Mouse (Mus musculus): Measurements from ENCODE around the gene Asb11.

Gene Asb11

GRCm38 (mm10) chrX:164445601-164446000 lies 8.8 kb downstream of the Asb11 start:
- DNase-seq (ENCODE audit: low spot score): no peak

DNA sequence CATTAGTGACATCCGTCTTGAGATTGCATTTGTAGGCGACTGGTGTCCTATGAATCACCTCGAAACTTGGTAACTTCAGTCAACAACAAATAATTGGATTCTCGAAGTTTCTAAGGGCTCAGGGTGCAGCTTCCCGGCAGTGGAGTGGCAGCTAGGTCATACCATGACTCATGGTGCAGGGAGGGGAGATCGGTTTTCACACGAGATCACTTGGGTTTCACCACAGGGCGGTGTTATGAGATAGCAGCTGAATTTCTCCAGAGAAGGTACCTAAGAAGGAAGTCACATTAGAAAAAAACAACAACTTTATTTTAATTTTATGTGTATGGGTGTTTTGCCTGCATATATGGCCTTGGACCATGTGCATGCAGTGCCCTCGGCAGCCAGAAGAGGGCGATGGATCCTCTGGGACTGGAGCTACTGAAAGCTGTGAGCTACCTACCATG lies 9.3 kb downstream of the Asb11 start:
- no peak for DNase-seq (ENCODE audit: low spot score)

DNA sequence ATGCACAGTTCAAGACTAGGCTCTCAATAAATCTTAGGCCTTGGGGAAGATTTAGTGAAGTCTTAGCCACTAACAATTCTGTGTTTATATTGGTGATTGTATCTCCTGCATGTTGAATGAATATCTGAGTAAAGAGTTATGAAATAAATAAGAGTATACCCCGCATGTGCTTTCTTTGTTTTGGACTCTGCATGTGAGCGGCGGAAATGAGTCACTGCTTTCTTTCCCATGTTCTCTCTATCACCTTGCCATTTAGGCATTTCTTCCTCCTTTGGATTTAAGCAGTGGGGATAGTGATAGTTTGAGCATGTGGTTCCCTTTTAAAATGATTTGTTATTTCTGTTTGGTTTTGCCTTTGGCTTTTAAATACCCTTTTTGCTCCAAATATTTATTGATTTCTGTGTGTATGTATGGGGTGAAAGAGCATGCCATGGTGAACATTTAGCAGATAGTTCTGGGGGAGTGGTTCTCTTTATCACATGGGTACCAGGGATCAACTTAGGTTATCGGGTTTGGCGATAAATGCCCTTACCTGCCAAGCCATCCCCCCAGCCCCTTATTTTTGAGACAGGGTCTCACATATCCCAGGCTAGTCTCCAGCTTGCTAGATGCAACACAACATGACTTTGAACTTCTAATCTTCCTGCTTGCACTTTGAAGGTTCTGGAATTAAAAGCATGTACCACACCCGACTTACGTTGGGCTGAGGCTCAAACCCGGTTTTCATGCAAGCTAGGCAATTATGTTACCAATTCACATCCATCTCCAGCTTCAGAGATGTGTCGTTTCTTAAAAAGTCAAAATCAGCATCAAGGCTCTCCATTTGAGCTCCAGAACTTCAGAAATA lies 10.3 kb downstream of the Asb11 start:
- DNase-seq (ENCODE audit: low spot score): no peak

GRCm38 (mm10) chrX:164447682-164448071 lies 10.9 kb downstream of the Asb11 start:
- no peak for DNase-seq (ENCODE audit: low spot score)

DNA sequence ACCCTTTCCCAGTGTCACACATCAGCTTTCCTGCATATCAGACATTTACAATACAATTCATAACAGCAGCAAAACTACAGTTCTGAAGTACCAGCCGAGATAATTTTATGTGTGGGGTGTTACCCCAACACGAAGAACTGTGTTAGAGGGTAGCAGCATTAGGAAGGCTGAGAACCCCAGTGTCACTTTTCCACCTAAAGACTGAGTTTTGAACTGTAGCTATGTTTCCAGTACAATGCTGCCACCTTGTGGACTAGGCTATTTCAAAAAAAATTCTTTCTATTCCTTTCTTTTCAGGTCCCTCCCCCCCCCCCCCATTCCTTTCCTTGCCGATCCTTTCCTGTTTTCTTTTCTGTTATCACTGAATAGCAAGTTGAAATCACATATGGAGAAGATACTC lies 12.4 kb downstream of the Asb11 start:
- no peak for DNase-seq (ENCODE audit: low spot score)

DNA sequence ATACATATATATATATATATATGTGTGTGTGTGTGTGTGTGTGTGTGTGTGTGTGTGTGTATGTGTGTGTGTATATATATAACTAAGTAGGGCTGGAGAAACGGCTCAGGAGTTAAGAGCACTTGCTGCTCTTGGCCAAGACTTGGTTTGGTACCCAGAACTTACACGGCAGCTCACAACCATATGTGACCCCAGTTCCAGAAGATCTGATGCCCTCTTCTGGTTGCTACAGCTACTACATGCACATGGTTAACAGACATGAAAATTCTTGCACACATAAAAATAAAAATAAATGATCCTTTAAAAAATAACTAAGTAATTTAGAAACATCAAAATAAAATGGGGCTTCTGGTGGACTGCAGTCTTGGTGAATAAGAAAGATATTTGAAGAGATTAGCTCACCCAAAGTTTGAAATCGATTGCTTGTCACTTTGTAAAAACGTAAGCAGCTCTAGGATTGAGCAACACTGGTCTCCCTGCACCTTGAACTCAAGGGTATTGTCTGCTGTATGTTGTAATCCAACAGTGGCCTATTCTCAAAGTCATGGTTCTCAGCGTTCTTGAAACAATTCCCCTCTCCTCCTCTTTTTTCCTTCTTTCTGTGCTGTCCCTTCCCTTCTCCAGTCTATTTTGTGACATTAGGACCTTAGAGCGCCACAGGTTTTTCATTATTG lies 22.5 kb downstream of the Asb11 start:
- no peak for DNase-seq (ENCODE audit: low spot score)

DNA sequence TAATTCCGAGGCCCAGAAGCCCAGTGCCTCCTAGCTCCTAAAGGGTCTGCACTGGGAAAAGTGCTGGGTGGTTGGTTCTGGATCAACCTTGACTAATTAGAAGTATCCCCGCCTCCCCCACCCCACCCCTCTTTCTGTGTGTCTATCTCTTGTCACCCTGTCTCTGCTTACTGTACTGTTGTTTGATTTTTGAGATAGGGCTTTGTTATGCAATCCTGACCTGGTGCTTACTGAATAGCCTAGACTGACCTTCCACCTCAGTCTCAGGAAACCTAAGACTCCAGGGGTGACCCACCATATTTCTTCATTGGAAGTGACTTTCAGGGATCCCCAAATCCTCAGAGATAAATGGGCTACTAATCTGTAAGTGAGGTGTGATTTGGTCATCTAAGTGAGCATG lies 65.5 kb downstream of the Asb11 start:
- no peak for DNase-seq (ENCODE audit: low spot score)

GRCm38 (mm10) chrX:164505709-164506498 lies 69.1 kb downstream of the Asb11 start, which contains the start of gene Asb9:
Gene Asb9 (plus strand): TSS chrX:164506327.
- no peak for DNase-seq (ENCODE audit: low spot score)

DNA sequence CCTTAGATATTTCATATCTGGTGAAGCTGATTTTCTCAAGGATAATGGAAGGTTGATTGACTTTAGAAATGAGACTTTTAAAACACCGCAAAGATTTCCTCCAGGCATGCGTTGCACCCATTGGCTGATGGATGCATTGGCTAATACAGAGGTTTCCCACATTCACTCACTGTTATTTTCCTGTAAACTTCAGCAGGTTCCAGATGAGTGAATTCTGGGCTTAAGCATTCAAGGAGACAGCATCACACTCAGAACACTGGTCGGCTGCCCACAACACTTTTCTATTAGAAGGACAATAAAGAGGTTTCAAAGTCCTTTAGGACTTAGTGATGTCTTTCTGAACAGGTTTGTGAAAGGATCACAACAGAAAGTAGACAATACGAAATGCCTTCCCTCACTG lies 70.3 kb downstream of the Asb11 start:
- no peak for DNase-seq (ENCODE audit: low spot score)

- no peak for DNase-seq (ENCODE audit: low spot score)
Observed at GRCm38 (mm10) chrX:164508728-164509127, 71.9 kb downstream of the Asb11 start.

Measured in left cerebral cortex, adult 11 months (tissue).